Mouse (Mus musculus) midbrain, embryonic 13.5 days (tissue): ENCODE measurements around the gene Fras1. TPM values are rescaled to one million over a fixed set of nuclear protein-coding genes. Genes with fewer than 3 reads are reported as not detected.

ENCODE experiments used
- ATAC-seq: fragments of 200-750 bp; cut with Nextera tagmentation; 2 replicates; pipeline ENCODE4 v1.8.0; 2017; ENCODE audit warnings: mild to moderate bottlenecking, moderate TSS enrichment, moderate library complexity
- H3K27ac ChIP-seq: fragments of 300-500 bp; sonication (generic); 2 replicates; pipeline ENCODE4 v1.5.1; 2015; ENCODE audit warnings: inconsistent platforms, mild to moderate bottlenecking, moderate library complexity
- H3K27me3 ChIP-seq: fragments of 300-500 bp; sonication (generic); 2 replicates; pipeline ENCODE4 v1.6.1; 2015; ENCODE audit warnings: mild to moderate bottlenecking, inconsistent platforms
- H3K36me3 ChIP-seq: fragments of 300-500 bp; sonication (generic); 2 replicates; pipeline ENCODE4 v1.6.1; 2015; ENCODE audit warnings: mild to moderate bottlenecking, inconsistent platforms
- H3K4me1 ChIP-seq: fragments of 300-500 bp; sonication (generic); replicated peaks from 2 replicates; pipeline ENCODE4 v1.6.1; 2015; ENCODE audit warnings: inconsistent platforms
- H3K4me2 ChIP-seq: fragments of 300-500 bp; sonication (generic); replicated peaks from 2 replicates; pipeline ENCODE4 v1.6.1; 2015; ENCODE audit warnings: moderate library complexity, mild to moderate bottlenecking, inconsistent platforms
- H3K4me3 ChIP-seq: fragments of 300-500 bp; sonication (generic); replicated peaks from 2 replicates; pipeline ENCODE4 v1.5.1; 2015; ENCODE audit warnings: mild to moderate bottlenecking, inconsistent platforms
- H3K9ac ChIP-seq: fragments of 300-500 bp; sonication (generic); replicated peaks from 2 replicates; pipeline ENCODE4 v1.6.1; 2015; ENCODE audit warnings: mild to moderate bottlenecking, inconsistent platforms
- H3K9me3 ChIP-seq: fragments of 300-500 bp; sonication (generic); 2 replicates; pipeline ENCODE4 v1.6.1; 2016; ENCODE audit warnings: mild to moderate bottlenecking, inconsistent platforms
- WGBS: fragments of 180-500 bp; shearing (Covaris S2); methylation state at CpG from one replicate; pipeline ENCODE4 v1.1.7; 2015; 5-methylcytosine and 5-hydroxymethylcytosine counted together
- polyA plus RNA-seq: library from polyadenylated mRNA; unstranded; fragments of >200 nt; fragmentation: Nextera tagmentation; extraction: Ambion mirVana; gene quantifications from 2 replicates; pipeline ENCODE4 v1.2.1, GENCODE M21; 2015

Gene Fras1
- polyA plus RNA-seq, 1 experiment from 2014 or later = 5.4 TPM

DNA sequence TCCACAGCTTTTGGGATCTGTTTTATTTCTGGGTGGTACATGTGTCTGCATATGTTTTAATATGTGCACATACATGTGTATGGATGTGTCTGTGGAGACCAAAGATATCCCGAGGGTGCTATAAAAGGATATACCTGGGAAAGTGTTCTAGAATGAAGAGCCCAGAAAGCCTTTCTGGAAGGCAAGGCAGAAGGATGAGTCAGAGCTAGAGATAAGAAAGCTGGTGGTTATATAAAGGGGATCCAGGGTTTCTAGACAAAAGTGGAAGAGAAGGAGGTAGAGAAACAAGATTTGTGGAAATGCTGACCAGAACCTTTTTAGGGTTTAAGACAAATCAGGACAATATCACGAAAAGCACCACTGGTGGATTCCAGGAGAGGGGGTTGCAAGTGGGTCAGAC lies 267.5 kb downstream of the Fras1 start:
- WGBS = 92% methylated on average over 2 of the region's 2 CpGs
- Histone ChIP-seq H3K4me3 (no peak overlapping the region), H3K4me2 (no peak overlapping the region), H3K36me3 (no peaks in the 10 kb centered on the region), H3K9ac (no peak overlapping the region), H3K27ac (no peak overlapping the region), H3K27me3 (no peaks in the 10 kb centered on the region), H3K4me1 (no peaks in the 10 kb centered on the region), H3K9me3 (no peaks in the 10 kb centered on the region)
- no peak for ATAC-seq

GRCm38 (mm10) chr5:96675676-96676075 lies 301.9 kb downstream of the Fras1 start:
- no peaks in the 10 kb centered on the region for H3K9me3 ChIP-seq
- 68% methylated on average over 4 of the region's 4 CpGs for WGBS
- H3K4me1 ChIP-seq = no peaks in the 10 kb centered on the region
- no peak overlapping the region for H3K9ac ChIP-seq
- no peak overlapping the region for H3K27ac ChIP-seq
- H3K4me3 ChIP-seq = no peak overlapping the region
- H3K27me3 ChIP-seq = no peaks in the 10 kb centered on the region
- no peak for ATAC-seq
- no peaks in the 10 kb centered on the region for H3K36me3 ChIP-seq
- H3K4me2 ChIP-seq = no peak overlapping the region

GRCm38 (mm10) chr5:96677498-96677897 lies 303.7 kb downstream of the Fras1 start:
- ATAC-seq = no peak
- Histone ChIP-seq H3K36me3 (no peaks in the 10 kb centered on the region), H3K4me1 (0 out of 2 replicates have a peak, but pooled peaks cover 5% of the 10 kb centered on the region), H3K9me3 (no peaks in the 10 kb centered on the region), H3K27ac (no peak overlapping the region), H3K4me2 (no peak overlapping the region), H3K9ac (no peak overlapping the region), H3K4me3 (no peak overlapping the region), H3K27me3 (no peaks in the 10 kb centered on the region)
- 26% methylated on average over 2 of the region's 2 CpGs for WGBS

- no peak overlapping the region for H3K4me2 ChIP-seq
- 35% methylated on average over 3 of the region's 3 CpGs for WGBS
- ATAC-seq = no peak
- no peaks in the 10 kb centered on the region for H3K9me3 ChIP-seq
- H3K9ac ChIP-seq = no peak overlapping the region
- H3K4me1 ChIP-seq = 0 out of 2 replicates have a peak, but pooled peaks cover 5% of the 10 kb centered on the region
- H3K4me3 ChIP-seq = no peak overlapping the region
- H3K27ac ChIP-seq = no peak overlapping the region
- no peaks in the 10 kb centered on the region for H3K36me3 ChIP-seq
- no peaks in the 10 kb centered on the region for H3K27me3 ChIP-seq
Observed at GRCm38 (mm10) chr5:96681085-96681484, 307.3 kb downstream of the Fras1 start.

DNA sequence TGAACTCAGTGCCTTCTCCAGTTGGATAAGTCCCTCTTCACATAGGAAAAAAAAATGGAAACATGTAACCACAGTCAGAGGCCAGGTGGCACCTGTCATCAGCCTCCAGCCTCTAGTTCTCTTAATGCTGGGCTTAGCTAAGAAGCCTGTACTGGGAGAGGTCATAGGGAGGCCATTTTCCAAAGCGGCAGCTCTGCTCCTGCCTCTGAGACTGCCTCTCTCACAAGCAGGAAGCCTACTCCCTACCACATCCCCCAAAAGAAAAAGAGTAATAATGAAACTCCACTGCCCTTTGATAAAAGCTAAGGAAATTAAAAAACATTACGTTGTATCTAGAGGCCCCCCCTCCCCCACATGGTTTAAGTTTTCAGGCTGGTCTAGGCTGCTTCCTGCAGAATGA lies 309.0 kb downstream of the Fras1 start:
- H3K27ac ChIP-seq = no peak overlapping the region
- H3K4me3 ChIP-seq = no peak overlapping the region
- no peaks in the 10 kb centered on the region for H3K9me3 ChIP-seq
- H3K36me3 ChIP-seq = no peaks in the 10 kb centered on the region
- 94% methylated on average over 2 of the region's 2 CpGs for WGBS
- ATAC-seq = no peak
- H3K4me2 ChIP-seq = no peak overlapping the region
- no peaks in the 10 kb centered on the region for H3K27me3 ChIP-seq
- H3K4me1 ChIP-seq = 0 out of 2 replicates have a peak, but pooled peaks cover 5% of the 10 kb centered on the region
- H3K9ac ChIP-seq = no peak overlapping the region

DNA sequence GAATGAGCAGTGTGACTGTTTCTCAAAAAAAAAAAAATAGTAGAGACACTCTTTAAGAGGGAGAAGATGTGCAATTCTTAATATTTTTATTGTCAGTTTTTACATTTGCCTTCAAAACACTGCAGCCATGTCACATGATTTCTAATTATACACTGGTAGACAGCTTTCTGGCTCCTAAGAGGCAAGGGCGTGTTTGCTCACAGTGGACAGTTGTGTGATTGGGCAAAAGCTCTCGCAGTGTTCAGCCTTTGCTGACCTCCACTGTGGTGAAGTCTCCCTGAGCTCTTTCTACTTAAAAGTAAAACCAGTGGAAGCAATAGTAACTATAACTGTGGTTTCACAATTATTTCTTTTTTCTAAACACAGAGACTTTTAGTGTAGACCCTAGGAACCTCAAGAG lies 315.1 kb downstream of the Fras1 start:
- 86% methylated on average over 2 of the region's 2 CpGs for WGBS
- Histone ChIP-seq H3K27me3 (no peaks in the 10 kb centered on the region), H3K36me3 (no peaks in the 10 kb centered on the region), H3K27ac (no peak overlapping the region), H3K9me3 (no peaks in the 10 kb centered on the region), H3K4me1 (no peaks in the 10 kb centered on the region), H3K4me3 (no peak overlapping the region), H3K4me2 (no peak overlapping the region), H3K9ac (no peak overlapping the region)
- no peak for ATAC-seq

- 85% methylated on average over 8 of the region's 8 CpGs for WGBS
- no peak overlapping the region for H3K4me3 ChIP-seq
- H3K4me1 ChIP-seq = peaks cover 22% of the 10 kb centered on the region
- ATAC-seq = no peak
- H3K9ac ChIP-seq = no peak overlapping the region
- no peak overlapping the region for H3K4me2 ChIP-seq
- H3K27me3 ChIP-seq = no peaks in the 10 kb centered on the region
- H3K9me3 ChIP-seq = no peaks in the 10 kb centered on the region
- no peak overlapping the region for H3K27ac ChIP-seq
- H3K36me3 ChIP-seq = no peaks in the 10 kb centered on the region
Observed at GRCm38 (mm10) chr5:96698972-96699371, 325.2 kb downstream of the Fras1 start.

DNA sequence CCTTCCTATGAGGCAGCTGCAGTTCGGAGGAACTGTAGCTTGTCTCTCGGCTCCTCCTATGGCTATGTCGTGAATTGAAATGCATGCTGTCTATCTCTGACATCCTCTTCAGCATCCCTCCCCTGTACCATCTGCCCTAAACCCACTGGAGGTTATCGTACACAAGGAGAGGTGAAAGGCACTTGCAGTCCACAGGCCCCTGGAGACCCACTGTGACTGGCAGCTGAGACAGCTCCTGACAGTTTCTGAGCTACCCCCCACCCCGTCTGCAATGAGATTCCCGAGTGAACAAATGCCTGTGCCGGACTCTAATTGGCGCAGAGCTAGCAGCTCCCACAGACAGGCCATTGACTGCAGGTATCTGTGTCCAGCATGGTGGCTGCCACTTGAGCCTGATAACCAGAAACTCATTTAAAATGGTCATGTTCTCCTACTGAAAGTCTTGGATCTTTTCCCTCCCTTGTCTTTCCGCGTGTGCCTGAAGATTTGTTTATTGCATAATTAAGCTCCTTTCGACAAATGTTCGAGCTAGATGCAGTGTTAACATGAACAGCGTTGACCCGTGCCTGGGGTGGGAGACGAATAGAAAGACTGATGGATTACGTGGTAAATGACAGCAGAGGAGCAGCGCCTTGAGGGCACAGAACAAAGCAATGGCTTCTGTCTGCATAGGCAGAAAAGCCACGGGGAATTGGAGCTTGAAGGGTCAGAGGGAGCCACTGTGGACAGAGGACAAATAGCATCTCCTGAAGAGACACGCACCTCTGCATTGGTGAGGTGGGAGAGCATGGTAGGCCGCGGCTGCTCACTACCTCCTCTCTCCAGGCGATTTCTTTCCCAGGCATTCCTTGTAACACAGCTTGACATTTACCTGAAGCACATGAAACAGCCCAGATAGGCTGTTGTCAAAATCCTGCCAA lies 329.2 kb downstream of the Fras1 start:
- ATAC-seq = peak; percentile 90
- H3K9me3 ChIP-seq = no peaks in the 10 kb centered on the region
- peaks cover 23% of the 10 kb centered on the region for H3K4me1 ChIP-seq
- no peak overlapping the region for H3K9ac ChIP-seq
- H3K27me3 ChIP-seq = no peaks in the 10 kb centered on the region
- peak overlapping the region; percentile 76 for H3K27ac ChIP-seq
- 40% methylated on average over 22 of the region's 22 CpGs for WGBS
- H3K4me3 ChIP-seq = no peak overlapping the region
- H3K36me3 ChIP-seq = no peaks in the 10 kb centered on the region
- H3K4me2 ChIP-seq = peak overlapping the region; percentile 33

GRCm38 (mm10) chr5:96708515-96708914 lies 334.8 kb downstream of the Fras1 start:
- Histone ChIP-seq H3K4me1 (peaks cover 18% of the 10 kb centered on the region; the same call in 1 of the 2 replicates), H3K4me2 (no peak overlapping the region), H3K27ac (no peak overlapping the region), H3K9ac (no peak overlapping the region), H3K4me3 (no peak overlapping the region), H3K36me3 (no peaks in the 10 kb centered on the region), H3K27me3 (no peaks in the 10 kb centered on the region), H3K9me3 (no peaks in the 10 kb centered on the region)
- ATAC-seq = no peak
- WGBS = 70% methylated on average over 10 of the region's 10 CpGs

DNA sequence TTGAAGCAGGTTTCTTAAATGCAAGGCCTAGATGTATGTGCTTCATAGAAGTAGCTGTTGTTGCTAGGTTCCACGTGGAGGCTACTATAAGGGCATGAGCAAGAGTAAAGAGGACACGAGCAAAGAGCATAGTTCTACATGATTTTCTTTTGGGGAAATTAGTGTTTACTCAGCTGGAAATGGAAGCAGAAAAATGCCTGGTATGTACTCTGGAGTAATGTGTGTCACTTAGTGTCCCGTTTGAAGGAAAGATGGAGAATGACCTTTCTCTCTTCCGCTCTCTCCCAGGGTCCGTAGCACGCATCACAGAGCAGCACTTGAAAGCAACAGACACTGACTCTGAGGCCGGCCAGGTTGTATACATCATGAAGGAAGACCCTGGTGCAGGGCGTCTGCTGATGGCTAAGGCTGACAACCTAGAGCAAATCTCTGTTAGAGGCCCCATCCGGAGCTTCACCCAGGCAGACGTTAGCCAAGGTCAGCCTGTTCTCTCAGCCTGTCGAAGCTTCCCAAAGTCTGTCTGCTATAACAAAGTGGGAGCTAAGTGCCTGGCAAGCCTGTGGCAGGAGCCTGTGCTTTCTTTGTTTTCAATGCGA lies 338.4 kb downstream of the Fras1 start:
- H3K27me3 ChIP-seq = no peaks in the 10 kb centered on the region
- no peak for ATAC-seq
- no peaks in the 10 kb centered on the region for H3K9me3 ChIP-seq
- WGBS = 72% methylated on average over 12 of the region's 12 CpGs
- H3K4me2 ChIP-seq = no peak overlapping the region
- H3K9ac ChIP-seq = no peak overlapping the region
- H3K36me3 ChIP-seq = no peaks in the 10 kb centered on the region
- no peak overlapping the region for H3K27ac ChIP-seq
- H3K4me3 ChIP-seq = no peak overlapping the region
- peaks cover 31% of the 10 kb centered on the region for H3K4me1 ChIP-seq

GRCm38 (mm10) chr5:96712799-96713198 lies 339.0 kb downstream of the Fras1 start:
- Histone ChIP-seq H3K9me3 (no peaks in the 10 kb centered on the region), H3K9ac (no peak overlapping the region), H3K4me1 (peaks cover 31% of the 10 kb centered on the region), H3K27ac (no peak overlapping the region), H3K36me3 (no peaks in the 10 kb centered on the region), H3K27me3 (no peaks in the 10 kb centered on the region), H3K4me2 (no peak overlapping the region), H3K4me3 (no peak overlapping the region)
- no peak for ATAC-seq
- WGBS = 91% methylated on average over 4 of the region's 4 CpGs

GRCm38 (mm10) chr5:96716273-96717034 lies 342.7 kb downstream of the Fras1 start:
- WGBS = 35% methylated on average over 8 of the region's 8 CpGs
- Histone ChIP-seq H3K9me3 (no peaks in the 10 kb centered on the region), H3K9ac (peak overlapping the region; percentile 51), H3K4me1 (peaks cover 26% of the 10 kb centered on the region), H3K36me3 (no peaks in the 10 kb centered on the region), H3K4me3 (no peak overlapping the region), H3K27ac (peak overlapping the region; percentile 76), H3K27me3 (no peaks in the 10 kb centered on the region), H3K4me2 (peak overlapping the region; percentile 11; the same call in 1 of the 2 replicates)
- ATAC-seq = peak; percentile 79
